ENCODE assay signal across 16 mouse cellular contexts in genomic region chr15:83479818-83480217, GRCm38 (mm10).
"Had no signal": no experiment of that assay in that cellular context is flagged by ENCODE, and none has a peak within 500 bp of the region (broad histone marks: within the 10 kb centered on the region; RNA-seq: fewer than 3 reads in every experiment).

No protein-coding gene starts in this region.

- DNase-seq: retina, postnatal 1 day; right cerebral cortex, adult 18-20 months; right cerebral cortex, postnatal 14 days; right cerebral cortex, postnatal 25 days; right cerebral cortex, postnatal 4 days; spleen, adult 18-20 months; thymus, adult 18-20 months; thymus, adult 2 months; thymus, postnatal 14 days; thymus, postnatal 25 days; thymus, postnatal 36 days; thymus, postnatal 4 days had no signal

- H3K4me3 ChIP-seq: neural tube, embryonic 13.5 days; neural tube, embryonic 15.5 days; stomach, embryonic 15.5 days had no signal

- H3K4me2 ChIP-seq: neural tube, embryonic 13.5 days; neural tube, embryonic 15.5 days; stomach, embryonic 15.5 days had no signal

- H3K27ac ChIP-seq: neural tube, embryonic 13.5 days; neural tube, embryonic 15.5 days; stomach, embryonic 15.5 days; stomach, postnatal 0 days had no signal

- H3K9ac ChIP-seq: neural tube, embryonic 13.5 days; neural tube, embryonic 15.5 days; stomach, embryonic 15.5 days had no signal

- H3K9me3 ChIP-seq: neural tube, embryonic 13.5 days; neural tube, embryonic 15.5 days; stomach, embryonic 15.5 days had no signal

- H3K36me3 ChIP-seq: stomach, embryonic 15.5 days had no signal

- H3K27me3 ChIP-seq: neural tube, embryonic 13.5 days; neural tube, embryonic 15.5 days; stomach, embryonic 15.5 days had no signal

- H3K4me1 ChIP-seq: neural tube, embryonic 13.5 days; neural tube, embryonic 15.5 days had no signal
